Mouse (Mus musculus): ENCODE results near the gene Ncs1. TPM values are rescaled to one million over a fixed set of nuclear protein-coding genes. Genes with fewer than 3 reads are reported as not detected.

Ncs1 gene
- polyA plus RNA-seq, 1 experiment from 2014 or later = 1.2 TPM

- H3K4me3 ChIP-seq (replicated peaks) = peak overlapping the region; percentile 58
- H3K9me3 ChIP-seq (replicated peaks) = no peaks in the 10 kb centered on the region
- no peak overlapping the region for H3K27ac ChIP-seq (replicated peaks)
- peak overlapping the region; percentile 69 for H3K4me2 ChIP-seq
- H3K4me1 ChIP-seq (replicated peaks) = peaks cover 29% of the 10 kb centered on the region
- ATAC-seq (ENCODE audit: insufficient read depth) = no peak
- no peaks in the 10 kb centered on the region for H3K27me3 ChIP-seq
- no peaks in the 10 kb centered on the region for H3K36me3 ChIP-seq (replicated peaks)
- 24% methylated on average over 9 of the region's 9 CpGs for WGBS (ENCODE audit: insufficient replicate concordance)
- H3K9ac ChIP-seq = no peak overlapping the region; the same call in 1 of the 2 replicates
These were observed 13.8 kb downstream of the Ncs1 start for GRCm38 (mm10) chr2:31259367-31259920.

- Histone ChIP-seq H3K27me3 (no peaks in the 10 kb centered on the region), H3K4me3 (replicated peaks) (no peak overlapping the region), H3K9me3 (replicated peaks) (no peaks in the 10 kb centered on the region), H3K4me1 (replicated peaks) (peaks cover 29% of the 10 kb centered on the region), H3K9ac (no peak overlapping the region), H3K36me3 (replicated peaks) (no peaks in the 10 kb centered on the region), H3K27ac (replicated peaks) (no peak overlapping the region), H3K4me2 (no peak overlapping the region)
- WGBS (ENCODE audit: insufficient replicate concordance) = 67% methylated on average over 8 of the region's 8 CpGs
- no peak for ATAC-seq (ENCODE audit: insufficient read depth)
These were observed 14.9 kb downstream of the Ncs1 start for GRCm38 (mm10) chr2:31260549-31260948.

- Histone ChIP-seq H3K9ac (no peak overlapping the region), H3K9me3 (replicated peaks) (no peaks in the 10 kb centered on the region), H3K4me2 (no peak overlapping the region), H3K27me3 (no peaks in the 10 kb centered on the region), H3K4me3 (replicated peaks) (no peak overlapping the region), H3K27ac (replicated peaks) (no peak overlapping the region), H3K36me3 (replicated peaks) (no peaks in the 10 kb centered on the region), H3K4me1 (replicated peaks) (peaks cover 14% of the 10 kb centered on the region)
- WGBS (ENCODE audit: insufficient replicate concordance) = 57% methylated on average over 8 of the region's 8 CpGs
- no peak for ATAC-seq (ENCODE audit: insufficient read depth)
These were observed 17.4 kb downstream of the Ncs1 start for GRCm38 (mm10) chr2:31263039-31263461.

GRCm38 (mm10) chr2:31263746-31264378 lies 18.2 kb downstream of the Ncs1 start:
- WGBS (ENCODE audit: insufficient replicate concordance) = 52% methylated on average over 10 of the region's 10 CpGs
- Histone ChIP-seq H3K4me2 (no peak overlapping the region), H3K27ac (replicated peaks) (no peak overlapping the region), H3K4me3 (replicated peaks) (no peak overlapping the region), H3K9me3 (replicated peaks) (no peaks in the 10 kb centered on the region), H3K9ac (no peak overlapping the region), H3K27me3 (no peaks in the 10 kb centered on the region), H3K36me3 (replicated peaks) (no peaks in the 10 kb centered on the region), H3K4me1 (replicated peaks) (peaks cover 7% of the 10 kb centered on the region)
- no peak for ATAC-seq (ENCODE audit: insufficient read depth)

GRCm38 (mm10) chr2:31267447-31267846 lies 21.8 kb downstream of the Ncs1 start:
- H3K9ac ChIP-seq = no peak overlapping the region
- no peak overlapping the region for H3K27ac ChIP-seq (replicated peaks)
- no peak for ATAC-seq (ENCODE audit: insufficient read depth)
- H3K4me2 ChIP-seq = no peak overlapping the region
- 62% methylated on average over 6 of the region's 6 CpGs for WGBS (ENCODE audit: insufficient replicate concordance)
- no peaks in the 10 kb centered on the region for H3K36me3 ChIP-seq (replicated peaks)
- H3K27me3 ChIP-seq = no peaks in the 10 kb centered on the region
- no peaks in the 10 kb centered on the region for H3K9me3 ChIP-seq (replicated peaks)
- no peak overlapping the region for H3K4me3 ChIP-seq (replicated peaks)
- H3K4me1 ChIP-seq (replicated peaks) = no peaks in the 10 kb centered on the region

GRCm38 (mm10) chr2:31268631-31269030 lies 23.0 kb downstream of the Ncs1 start:
- Histone ChIP-seq H3K4me2 (no peak overlapping the region), H3K27ac (replicated peaks) (no peak overlapping the region), H3K4me3 (replicated peaks) (no peak overlapping the region), H3K9ac (no peak overlapping the region), H3K4me1 (replicated peaks) (no peaks in the 10 kb centered on the region), H3K9me3 (replicated peaks) (no peaks in the 10 kb centered on the region), H3K36me3 (replicated peaks) (no peaks in the 10 kb centered on the region), H3K27me3 (no peaks in the 10 kb centered on the region)
- no peak for ATAC-seq (ENCODE audit: insufficient read depth)
- WGBS (ENCODE audit: insufficient replicate concordance) = 30% methylated on average over 5 of the region's 5 CpGs

GRCm38 (mm10) chr2:31269188-31269587 lies 23.6 kb downstream of the Ncs1 start:
- Histone ChIP-seq H3K4me2 (no peak overlapping the region), H3K9ac (no peak overlapping the region), H3K4me1 (replicated peaks) (no peaks in the 10 kb centered on the region), H3K4me3 (replicated peaks) (no peak overlapping the region), H3K27ac (replicated peaks) (no peak overlapping the region), H3K36me3 (replicated peaks) (no peaks in the 10 kb centered on the region), H3K9me3 (replicated peaks) (no peaks in the 10 kb centered on the region), H3K27me3 (no peaks in the 10 kb centered on the region)
- no peak for ATAC-seq (ENCODE audit: insufficient read depth)
- WGBS (ENCODE audit: insufficient replicate concordance) = 76% methylated on average over 6 of the region's 6 CpGs

GRCm38 (mm10) chr2:31269847-31270246 lies 24.2 kb downstream of the Ncs1 start:
- Histone ChIP-seq H3K36me3 (replicated peaks) (no peaks in the 10 kb centered on the region), H3K9me3 (replicated peaks) (no peaks in the 10 kb centered on the region), H3K27me3 (no peaks in the 10 kb centered on the region), H3K9ac (no peak overlapping the region), H3K27ac (replicated peaks) (no peak overlapping the region), H3K4me3 (replicated peaks) (no peak overlapping the region), H3K4me1 (replicated peaks) (no peaks in the 10 kb centered on the region), H3K4me2 (no peak overlapping the region)
- WGBS (ENCODE audit: insufficient replicate concordance) = 73% methylated on average over 10 of the region's 10 CpGs
- no peak for ATAC-seq (ENCODE audit: insufficient read depth)

- Histone ChIP-seq H3K4me3 (replicated peaks) (no peak overlapping the region), H3K4me1 (replicated peaks) (no peaks in the 10 kb centered on the region), H3K36me3 (replicated peaks) (no peaks in the 10 kb centered on the region), H3K9me3 (replicated peaks) (no peaks in the 10 kb centered on the region), H3K4me2 (no peak overlapping the region), H3K27me3 (no peaks in the 10 kb centered on the region), H3K27ac (replicated peaks) (no peak overlapping the region), H3K9ac (no peak overlapping the region)
- WGBS (ENCODE audit: insufficient replicate concordance) = 65% methylated on average over 8 of the region's 8 CpGs
- ATAC-seq (ENCODE audit: insufficient read depth) = no peak
These were observed 24.8 kb downstream of the Ncs1 start for GRCm38 (mm10) chr2:31270470-31270869.

GRCm38 (mm10) chr2:31271071-31271470 lies 25.4 kb downstream of the Ncs1 start:
- H3K27ac ChIP-seq (replicated peaks) = no peak overlapping the region
- no peaks in the 10 kb centered on the region for H3K9me3 ChIP-seq (replicated peaks)
- H3K9ac ChIP-seq = no peak overlapping the region
- H3K4me3 ChIP-seq (replicated peaks) = no peak overlapping the region
- H3K4me2 ChIP-seq = no peak overlapping the region
- no peaks in the 10 kb centered on the region for H3K36me3 ChIP-seq (replicated peaks)
- no peaks in the 10 kb centered on the region for H3K27me3 ChIP-seq
- H3K4me1 ChIP-seq (replicated peaks) = no peaks in the 10 kb centered on the region
- no peak for ATAC-seq (ENCODE audit: insufficient read depth)
- WGBS (ENCODE audit: insufficient replicate concordance) = 61% methylated on average over 1 of the region's 1 CpGs

GRCm38 (mm10) chr2:31274993-31275392 lies 29.4 kb downstream of the Ncs1 start:
- H3K27ac ChIP-seq (replicated peaks) = no peak overlapping the region
- ATAC-seq (ENCODE audit: insufficient read depth) = no peak
- no peaks in the 10 kb centered on the region for H3K36me3 ChIP-seq (replicated peaks)
- H3K4me2 ChIP-seq = no peak overlapping the region
- no peak overlapping the region for H3K9ac ChIP-seq
- no peaks in the 10 kb centered on the region for H3K9me3 ChIP-seq (replicated peaks)
- H3K4me1 ChIP-seq (replicated peaks) = no peaks in the 10 kb centered on the region
- WGBS (ENCODE audit: insufficient replicate concordance) = 67% methylated on average over 6 of the region's 6 CpGs
- H3K4me3 ChIP-seq (replicated peaks) = no peak overlapping the region
- H3K27me3 ChIP-seq = no peaks in the 10 kb centered on the region

- 71% methylated on average over 6 of the region's 6 CpGs for WGBS (ENCODE audit: insufficient replicate concordance)
These were observed 32.2 kb downstream of the Ncs1 start for GRCm38 (mm10) chr2:31277810-31278209.

More at GRCm38 (mm10) chr2:31277810-31278209, 32.2 kb downstream of the Ncs1 start:
- H3K27me3 ChIP-seq = no peaks in the 10 kb centered on the region
- no peak for ATAC-seq (ENCODE audit: insufficient read depth)
- H3K9me3 ChIP-seq (replicated peaks) = no peaks in the 10 kb centered on the region
- no peak overlapping the region for H3K4me3 ChIP-seq (replicated peaks)
- H3K36me3 ChIP-seq (replicated peaks) = no peaks in the 10 kb centered on the region
- H3K9ac ChIP-seq = no peak overlapping the region
- no peak overlapping the region for H3K4me2 ChIP-seq
- H3K27ac ChIP-seq (replicated peaks) = no peak overlapping the region
- H3K4me1 ChIP-seq (replicated peaks) = no peaks in the 10 kb centered on the region
